Mouse (Mus musculus): Measurements from ENCODE around the gene Gm21885. TPM values are rescaled to one million over a fixed set of nuclear protein-coding genes. Genes with fewer than 3 reads are reported as not detected.

Gene Gm21885
- polyA plus RNA-seq, 1 experiment from 2014 or later = 0.38 TPM

- H3K4me3 ChIP-seq (replicated peaks; ENCODE audit: low read length) = peak overlapping the region; percentile 13; the same call in 1 of the 2 replicates
- 32% methylated on average over 15 of the region's 15 CpGs for WGBS
- H3K27me3 ChIP-seq (replicated peaks; ENCODE audit: control insufficient read depth, insufficient read depth, low read length) = no peaks in the 10 kb centered on the region
- peak overlapping the region; percentile 47 for H3K4me2 ChIP-seq (ENCODE audit: low read length)
- no peak overlapping the region for H3K27ac ChIP-seq (ENCODE audit: low read length)
- no peaks in the 10 kb centered on the region for H3K9me3 ChIP-seq (ENCODE audit: control insufficient read depth, low read length)
- H3K9ac ChIP-seq (replicated peaks; ENCODE audit: low read depth, low read length) = peak overlapping the region; percentile 36; the same call in 1 of the 2 replicates
- peaks cover 30% of the 10 kb centered on the region for H3K4me1 ChIP-seq (replicated peaks; ENCODE audit: control insufficient read depth, insufficient read depth, low read length)
- ATAC-seq = no peak
- H3K36me3 ChIP-seq (ENCODE audit: control insufficient read depth, insufficient read depth) = no peaks in the 10 kb centered on the region
Measured at GRCm38 (mm10) chr11:94243422-94244180, 38.1 kb upstream of the Gm21885 start.

DNA sequence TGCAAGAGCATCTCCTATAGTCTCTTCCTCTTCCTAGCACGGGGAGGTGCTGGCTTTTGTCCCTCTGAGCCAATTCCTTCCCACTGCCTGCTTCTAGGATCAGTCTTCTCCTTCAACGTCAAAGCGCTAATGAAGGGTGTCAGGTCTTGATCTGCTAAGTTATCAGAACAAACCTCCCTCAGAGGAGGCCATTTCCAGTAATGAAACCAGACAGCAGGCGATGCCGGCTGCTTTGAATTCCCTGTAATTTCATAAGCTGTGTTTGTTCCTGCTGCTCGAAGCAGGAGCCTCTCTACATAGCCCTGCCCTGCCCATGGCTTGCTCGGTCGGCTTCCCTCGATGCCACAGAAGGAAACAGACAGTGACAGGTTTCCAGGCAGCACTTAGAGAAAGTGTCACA lies 37.3 kb upstream of the Gm21885 start:
- Histone ChIP-seq H3K9ac (replicated peaks; ENCODE audit: low read depth, low read length) (no peak overlapping the region), H3K9me3 (ENCODE audit: control insufficient read depth, low read length) (no peaks in the 10 kb centered on the region), H3K36me3 (ENCODE audit: control insufficient read depth, insufficient read depth) (no peaks in the 10 kb centered on the region), H3K27ac (ENCODE audit: low read length) (no peak overlapping the region), H3K4me2 (ENCODE audit: low read length) (no peak overlapping the region), H3K4me1 (replicated peaks; ENCODE audit: control insufficient read depth, insufficient read depth, low read length) (peaks cover 30% of the 10 kb centered on the region), H3K27me3 (replicated peaks; ENCODE audit: control insufficient read depth, insufficient read depth, low read length) (no peaks in the 10 kb centered on the region), H3K4me3 (replicated peaks; ENCODE audit: low read length) (no peak overlapping the region)
- no peak for ATAC-seq
- 64% methylated on average over 9 of the region's 9 CpGs for WGBS

GRCm38 (mm10) chr11:94245955-94246788 lies 35.5 kb upstream of the Gm21885 start, which contains the start of gene Wfikkn2:
TSS of gene Wfikkn2 (minus strand) at chr11:94246005.
- H3K9ac ChIP-seq (replicated peaks; ENCODE audit: low read depth, low read length) = no peak within 1 kb of the TSS; the same call in 1 of the 2 replicates
- H3K9me3 ChIP-seq (ENCODE audit: control insufficient read depth, low read length) = no peaks in the 10 kb centered on the region
- no peak within 1 kb of the TSS for H3K4me3 ChIP-seq (replicated peaks; ENCODE audit: low read length)
- H3K27me3 ChIP-seq (replicated peaks; ENCODE audit: control insufficient read depth, insufficient read depth, low read length) = no peaks in the 10 kb centered on the region
- peaks cover 26% of the 10 kb centered on the region for H3K4me1 ChIP-seq (replicated peaks; ENCODE audit: control insufficient read depth, insufficient read depth, low read length)
- H3K36me3 ChIP-seq (ENCODE audit: control insufficient read depth, insufficient read depth) = no peaks in the 10 kb centered on the region
- ATAC-seq = peak; percentile 89
- peak within 1 kb of the TSS; percentile 56; the same call in 1 of the 2 replicates for H3K27ac ChIP-seq (ENCODE audit: low read length)
- no peak within 1 kb of the TSS for H3K4me2 ChIP-seq (ENCODE audit: low read length)
- 37% methylated on average over 17 of the region's 17 CpGs for WGBS

GRCm38 (mm10) chr11:94246789-94247061 lies 34.9 kb upstream of the Gm21885 start:
- WGBS = 70% methylated on average over 8 of the region's 8 CpGs
- Histone ChIP-seq H3K4me2 (ENCODE audit: low read length) (no peak overlapping the region), H3K9me3 (ENCODE audit: control insufficient read depth, low read length) (no peaks in the 10 kb centered on the region), H3K4me1 (replicated peaks; ENCODE audit: control insufficient read depth, insufficient read depth, low read length) (peaks cover 26% of the 10 kb centered on the region), H3K36me3 (ENCODE audit: control insufficient read depth, insufficient read depth) (no peaks in the 10 kb centered on the region), H3K27me3 (replicated peaks; ENCODE audit: control insufficient read depth, insufficient read depth, low read length) (no peaks in the 10 kb centered on the region), H3K27ac (ENCODE audit: low read length) (no peak overlapping the region), H3K4me3 (replicated peaks; ENCODE audit: low read length) (no peak overlapping the region), H3K9ac (replicated peaks; ENCODE audit: low read depth, low read length) (no peak overlapping the region)
- ATAC-seq = no peak

GRCm38 (mm10) chr11:94253156-94253555 lies 28.5 kb upstream of the Gm21885 start:
- Histone ChIP-seq H3K4me2 (ENCODE audit: low read length) (no peak overlapping the region), H3K36me3 (ENCODE audit: control insufficient read depth, insufficient read depth) (no peaks in the 10 kb centered on the region), H3K9me3 (ENCODE audit: control insufficient read depth, low read length) (no peaks in the 10 kb centered on the region), H3K27ac (ENCODE audit: low read length) (no peak overlapping the region), H3K4me1 (replicated peaks; ENCODE audit: control insufficient read depth, insufficient read depth, low read length) (peaks cover 13% of the 10 kb centered on the region), H3K9ac (replicated peaks; ENCODE audit: low read depth, low read length) (no peak overlapping the region), H3K27me3 (replicated peaks; ENCODE audit: control insufficient read depth, insufficient read depth, low read length) (no peaks in the 10 kb centered on the region), H3K4me3 (replicated peaks; ENCODE audit: low read length) (no peak overlapping the region)
- no peak for ATAC-seq
- 86% methylated on average over 9 of the region's 9 CpGs for WGBS

DNA sequence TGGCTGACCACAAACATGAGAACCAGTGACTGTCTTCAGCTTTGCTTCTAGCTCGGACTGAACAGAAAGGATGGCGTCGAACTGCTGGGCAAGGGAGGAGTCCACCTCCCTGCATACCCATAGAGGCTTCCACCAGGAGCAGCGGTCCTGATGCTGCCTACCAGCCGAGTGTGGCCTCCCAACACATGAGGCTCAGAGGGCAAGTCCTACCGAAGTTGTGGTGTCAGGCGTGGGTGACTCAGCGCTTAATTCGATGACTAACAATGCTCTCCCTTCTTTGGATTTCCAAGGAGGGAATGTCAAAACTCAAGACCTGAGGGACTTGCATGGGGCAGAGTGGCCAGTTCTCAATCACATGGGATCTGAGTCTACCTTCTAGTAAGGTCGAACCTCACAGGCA lies 28.0 kb upstream of the Gm21885 start:
- ATAC-seq = no peak
- WGBS = 91% methylated on average over 10 of the region's 10 CpGs
- no peak overlapping the region for H3K4me2 ChIP-seq (ENCODE audit: low read length)

GRCm38 (mm10) chr11:94255733-94256132 lies 25.9 kb upstream of the Gm21885 start:
- no peak overlapping the region for H3K9ac ChIP-seq (replicated peaks; ENCODE audit: low read depth, low read length)
- no peaks in the 10 kb centered on the region for H3K9me3 ChIP-seq (ENCODE audit: control insufficient read depth, low read length)
- ATAC-seq = peak; percentile 60
- H3K27ac ChIP-seq (ENCODE audit: low read length) = 0 out of 2 replicates have a peak overlapping the region, but pooled peaks have one; percentile 23
- H3K36me3 ChIP-seq (ENCODE audit: control insufficient read depth, insufficient read depth) = no peaks in the 10 kb centered on the region
- H3K4me2 ChIP-seq (ENCODE audit: low read length) = no peak overlapping the region
- H3K27me3 ChIP-seq (replicated peaks; ENCODE audit: control insufficient read depth, insufficient read depth, low read length) = no peaks in the 10 kb centered on the region
- WGBS = 34% methylated on average over 5 of the region's 5 CpGs
- peaks cover 19% of the 10 kb centered on the region for H3K4me1 ChIP-seq (replicated peaks; ENCODE audit: control insufficient read depth, insufficient read depth, low read length)
- H3K4me3 ChIP-seq (replicated peaks; ENCODE audit: low read length) = no peak overlapping the region

More for the DNA sequence above, 28.0 kb upstream of the Gm21885 start:
- Histone ChIP-seq H3K27me3 (replicated peaks; ENCODE audit: control insufficient read depth, insufficient read depth, low read length) (no peaks in the 10 kb centered on the region), H3K4me1 (replicated peaks; ENCODE audit: control insufficient read depth, insufficient read depth, low read length) (peaks cover 18% of the 10 kb centered on the region), H3K9me3 (ENCODE audit: control insufficient read depth, low read length) (no peaks in the 10 kb centered on the region), H3K4me3 (replicated peaks; ENCODE audit: low read length) (no peak overlapping the region), H3K36me3 (ENCODE audit: control insufficient read depth, insufficient read depth) (no peaks in the 10 kb centered on the region), H3K27ac (ENCODE audit: low read length) (no peak overlapping the region), H3K9ac (replicated peaks; ENCODE audit: low read depth, low read length) (no peak overlapping the region)

DNA sequence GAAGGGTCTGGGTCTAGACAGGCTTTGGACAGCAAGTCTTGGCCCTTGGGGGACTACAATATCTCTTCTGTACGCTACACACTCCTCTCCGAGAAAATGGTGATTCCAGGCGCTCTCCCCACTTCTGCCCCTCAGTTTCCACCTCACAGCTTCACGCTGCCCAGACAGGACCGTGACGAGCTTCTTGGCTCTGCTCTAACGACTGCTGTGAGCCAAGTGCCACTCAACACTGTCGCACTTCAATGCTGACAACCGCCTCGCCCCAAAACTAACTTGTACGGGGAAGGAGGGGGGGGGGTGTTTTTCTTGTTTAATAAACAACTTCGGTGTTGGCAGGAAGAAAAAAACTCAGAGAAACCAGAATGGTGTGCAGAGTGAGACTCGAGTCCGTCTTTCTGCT lies 23.7 kb upstream of the Gm21885 start:
- Histone ChIP-seq H3K9me3 (ENCODE audit: control insufficient read depth, low read length) (no peaks in the 10 kb centered on the region), H3K36me3 (ENCODE audit: control insufficient read depth, insufficient read depth) (no peaks in the 10 kb centered on the region), H3K27me3 (replicated peaks; ENCODE audit: control insufficient read depth, insufficient read depth, low read length) (no peaks in the 10 kb centered on the region), H3K4me1 (replicated peaks; ENCODE audit: control insufficient read depth, insufficient read depth, low read length) (peaks cover 19% of the 10 kb centered on the region), H3K27ac (ENCODE audit: low read length) (no peak overlapping the region), H3K4me3 (replicated peaks; ENCODE audit: low read length) (no peak overlapping the region), H3K4me2 (ENCODE audit: low read length) (no peak overlapping the region), H3K9ac (replicated peaks; ENCODE audit: low read depth, low read length) (no peak overlapping the region)
- peak; percentile 79 for ATAC-seq
- WGBS = 32% methylated on average over 14 of the region's 14 CpGs

- ATAC-seq = no peak
- H3K4me3 ChIP-seq (replicated peaks; ENCODE audit: low read length) = no peak overlapping the region
- no peaks in the 10 kb centered on the region for H3K9me3 ChIP-seq (ENCODE audit: control insufficient read depth, low read length)
- no peak overlapping the region for H3K9ac ChIP-seq (replicated peaks; ENCODE audit: low read depth, low read length)
- no peak overlapping the region for H3K4me2 ChIP-seq (ENCODE audit: low read length)
- no peaks in the 10 kb centered on the region for H3K36me3 ChIP-seq (ENCODE audit: control insufficient read depth, insufficient read depth)
- no peak overlapping the region for H3K27ac ChIP-seq (ENCODE audit: low read length)
- peaks cover 19% of the 10 kb centered on the region for H3K4me1 ChIP-seq (replicated peaks; ENCODE audit: control insufficient read depth, insufficient read depth, low read length)
- H3K27me3 ChIP-seq (replicated peaks; ENCODE audit: control insufficient read depth, insufficient read depth, low read length) = no peaks in the 10 kb centered on the region
- WGBS = 54% methylated on average over 4 of the region's 4 CpGs
Measured at GRCm38 (mm10) chr11:94259814-94260213, 21.9 kb upstream of the Gm21885 start.

All from forebrain, embryonic 16.5 days (tissue).